Mouse (Mus musculus) limb, embryonic 11.5 days (tissue): ENCODE results near the gene Spsb4. TPM values are rescaled to one million over a fixed set of nuclear protein-coding genes. Genes with fewer than 3 reads are reported as not detected.

Source experiments
- ATAC-seq: fragments of 200-750 bp; cut with Nextera tagmentation; 2 replicates; pipeline ENCODE4 v1.8.0; 2017; ENCODE audit warnings: low read depth; ENCODE audit not compliant: insufficient number of reproducible peaks, low FRiP score, low TSS enrichment
- DNase-seq: peaks from one replicate; pipeline ENCODE4 v3.0.0-alpha.2; 2015; ENCODE audit warnings: low spot score
- H3K27ac ChIP-seq: fragments of 300-500 bp; sonication (generic); replicated peaks from 2 replicates; pipeline ENCODE4 v1.5.1; 2014; ENCODE audit warnings: low read depth, mild to moderate bottlenecking, low read length
- H3K27me3 ChIP-seq: fragments of 300-500 bp; sonication (generic); 2 replicates; pipeline ENCODE4 v1.6.1; 2014; ENCODE audit warnings: mild to moderate bottlenecking, low read length, mixed read lengths; ENCODE audit not compliant: control insufficient read depth, insufficient read depth
- H3K36me3 ChIP-seq: fragments of 300-500 bp; sonication (generic); 2 replicates; pipeline ENCODE4 v1.6.1; 2014; ENCODE audit warnings: mild to moderate bottlenecking, low read length, moderate library complexity, mixed read lengths; ENCODE audit not compliant: control insufficient read depth, insufficient read depth
- H3K4me1 ChIP-seq: fragments of 300-500 bp; sonication (generic); 2 replicates; pipeline ENCODE4 v1.6.1; 2014; ENCODE audit warnings: low read length, mixed read lengths; ENCODE audit not compliant: control insufficient read depth, insufficient read depth
- H3K4me2 ChIP-seq: fragments of 300-500 bp; sonication (generic); 2 replicates; pipeline ENCODE4 v1.6.1; 2014; ENCODE audit warnings: low read depth, mild to moderate bottlenecking, moderate library complexity; ENCODE audit not compliant: severe bottlenecking
- H3K4me3 ChIP-seq: fragments of 300-500 bp; sonication (generic); 2 replicates; pipeline ENCODE4 v1.5.1; 2014; ENCODE audit warnings: low read depth, low read length
- H3K9ac ChIP-seq: fragments of 300-500 bp; sonication (generic); 2 replicates; pipeline ENCODE4 v1.6.1; 2014; ENCODE audit warnings: mild to moderate bottlenecking, low read length
- H3K9me3 ChIP-seq: fragments of 300-500 bp; sonication (generic); 2 replicates; pipeline ENCODE4 v1.6.1; 2016; ENCODE audit warnings: low read length; ENCODE audit not compliant: control insufficient read depth
- WGBS: fragments of 180-500 bp; shearing (Covaris S2); extraction: QIAGEN DNeasy Blood & Tissue Kit; methylation state at CpG from one replicate; pipeline ENCODE4 v1.1.7; 2014; 5-methylcytosine and 5-hydroxymethylcytosine counted together
- polyA plus RNA-seq: library from polyadenylated mRNA; unstranded; fragments of >200 nt; fragmentation: Nextera tagmentation; extraction: Ambion mirVana; gene quantifications from 2 replicates; pipeline ENCODE4 v1.2.1, GENCODE M21; 2014

The Spsb4 gene
- polyA plus RNA-seq, 1 experiment from 2014 or later, result 44.5 TPM

DNA sequence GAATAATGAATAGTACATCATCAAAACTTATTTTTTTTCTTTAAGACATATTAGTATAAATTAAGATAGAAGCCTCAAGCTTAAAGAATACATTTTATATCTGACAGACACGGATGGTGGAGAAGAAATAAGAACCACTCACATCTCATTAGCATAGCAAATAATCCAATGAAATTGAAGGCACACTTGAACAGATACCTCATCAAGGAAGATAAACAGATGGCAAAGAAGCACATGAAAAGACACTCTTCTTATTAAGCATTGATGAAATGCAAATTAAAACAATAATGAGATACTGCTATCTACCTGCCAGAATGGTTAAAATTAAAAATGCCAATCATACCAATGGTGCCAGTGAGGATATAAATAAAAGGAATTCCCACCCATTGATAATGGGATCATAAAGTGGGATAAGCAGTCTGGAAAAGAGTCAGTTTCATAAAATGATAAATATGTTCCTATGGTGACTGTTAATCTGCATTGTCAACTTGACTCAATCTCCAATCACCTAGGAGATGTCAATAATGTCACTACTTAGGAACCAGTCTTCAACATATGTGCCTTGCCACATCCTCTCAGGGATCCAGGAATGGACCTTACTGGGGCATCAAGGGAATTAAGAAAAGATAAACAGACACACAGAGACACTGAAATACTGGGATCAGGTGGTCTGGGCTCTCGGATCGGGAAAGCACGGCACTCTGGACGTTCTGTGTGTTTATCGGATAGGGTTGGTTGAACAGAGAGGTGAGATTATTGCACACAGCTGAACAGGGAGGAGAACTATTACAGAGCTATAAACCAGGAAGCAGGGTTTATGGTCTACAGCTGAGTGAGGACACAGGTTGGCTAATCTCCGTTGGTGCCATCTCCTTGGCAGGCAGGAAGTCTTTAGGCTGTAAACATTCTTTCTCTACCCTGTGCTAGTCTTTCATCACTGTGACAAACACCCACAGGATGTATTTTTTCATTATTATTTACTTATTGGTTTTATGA, 114.0 kb downstream of the Spsb4 start:
- DNase-seq, result no peak
- no peak overlapping the region for H3K9ac ChIP-seq
- no peaks in the 10 kb centered on the region for H3K36me3 ChIP-seq
- no peak overlapping the region for H3K27ac ChIP-seq
- WGBS, result 73% methylated on average over 7 of the region's 7 CpGs
- no peak overlapping the region for H3K4me2 ChIP-seq
- no peaks in the 10 kb centered on the region for H3K4me1 ChIP-seq
- H3K27me3 ChIP-seq, result no peaks in the 10 kb centered on the region
- no peak overlapping the region for H3K4me3 ChIP-seq
- no peaks in the 10 kb centered on the region for H3K9me3 ChIP-seq
- ATAC-seq, result no peak

DNA sequence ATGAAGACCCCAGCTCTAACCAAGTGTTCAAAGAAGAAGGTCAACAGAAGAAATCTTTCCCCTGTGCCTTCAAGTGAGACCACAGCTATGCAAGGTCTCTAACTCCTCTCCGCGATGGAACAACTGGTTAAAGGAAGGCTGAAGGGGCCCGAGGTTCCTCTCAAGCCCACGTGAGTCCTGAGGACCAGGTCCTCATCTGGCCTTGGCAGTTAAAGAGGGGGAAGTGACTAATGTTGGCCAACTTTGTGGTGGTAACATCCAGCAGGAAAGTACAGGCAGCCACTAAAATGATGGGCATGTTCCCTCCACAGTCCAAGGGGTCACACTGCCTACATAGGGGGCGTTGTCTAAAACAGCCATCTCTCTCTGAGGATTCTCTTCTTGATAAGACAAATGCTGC, 118.9 kb downstream of the Spsb4 start:
- no peak overlapping the region for H3K4me2 ChIP-seq
- ATAC-seq (no peak), DNase-seq (no peak)
- no peak overlapping the region for H3K27ac ChIP-seq
- no peaks in the 10 kb centered on the region for H3K27me3 ChIP-seq
- no peak overlapping the region for H3K9ac ChIP-seq
- WGBS, result 74% methylated on average over 5 of the region's 5 CpGs
- no peaks in the 10 kb centered on the region for H3K4me1 ChIP-seq
- H3K36me3 ChIP-seq, result no peaks in the 10 kb centered on the region
- no peaks in the 10 kb centered on the region for H3K9me3 ChIP-seq
- no peak overlapping the region for H3K4me3 ChIP-seq

DNA sequence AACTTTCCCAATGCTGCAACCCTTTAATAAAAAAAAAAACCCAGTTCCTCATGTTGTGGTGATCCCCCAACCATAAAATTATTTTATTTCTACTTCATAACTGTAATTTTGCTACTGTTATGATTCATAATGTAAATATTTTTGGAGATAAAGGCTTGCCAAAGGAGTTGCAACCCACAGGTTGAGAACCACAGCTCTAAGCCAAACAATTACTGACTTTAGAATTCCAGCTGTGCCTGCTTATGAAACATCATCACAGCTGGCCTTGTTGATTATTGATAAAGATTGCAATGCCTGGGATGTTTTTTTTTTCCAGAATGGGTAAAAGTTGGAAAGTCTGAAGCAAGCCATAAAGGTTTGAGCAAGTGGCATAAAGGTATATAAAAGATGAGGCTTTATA, 119.6 kb downstream of the Spsb4 start:
- no peak overlapping the region for H3K4me2 ChIP-seq
- no peaks in the 10 kb centered on the region for H3K27me3 ChIP-seq
- H3K9ac ChIP-seq, result no peak overlapping the region
- ATAC-seq (no peak), DNase-seq (no peak)
- H3K27ac ChIP-seq, result no peak overlapping the region
- H3K9me3 ChIP-seq, result no peaks in the 10 kb centered on the region
- no peaks in the 10 kb centered on the region for H3K4me1 ChIP-seq
- no peak overlapping the region for H3K4me3 ChIP-seq
- H3K36me3 ChIP-seq, result no peaks in the 10 kb centered on the region

DNA sequence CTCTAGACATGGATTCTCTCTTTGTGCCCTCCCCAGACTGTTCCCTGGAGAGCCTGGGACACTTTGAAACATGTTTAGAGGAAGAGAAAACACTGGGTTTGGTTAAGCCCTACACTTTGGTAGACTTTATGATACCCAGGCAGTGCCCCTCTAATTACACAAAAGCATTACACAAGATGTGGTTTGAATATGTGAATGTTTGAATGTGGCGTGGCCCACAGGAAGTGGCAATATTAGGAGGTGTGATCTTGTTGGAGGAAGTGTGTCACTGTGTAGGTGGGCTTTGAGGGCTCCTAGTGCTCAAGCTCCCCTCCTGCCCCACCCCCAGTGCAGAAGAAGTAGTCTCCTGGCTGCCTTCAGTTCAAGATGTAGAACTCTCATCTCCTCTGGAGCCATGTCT, 122.0 kb downstream of the Spsb4 start:
- Histone ChIP-seq H3K9ac (no peak overlapping the region), H3K27me3 (no peaks in the 10 kb centered on the region), H3K4me1 (peaks cover 6% of the 10 kb centered on the region; the same call in 1 of the 2 replicates), H3K36me3 (no peaks in the 10 kb centered on the region), H3K27ac (no peak overlapping the region), H3K9me3 (no peaks in the 10 kb centered on the region), H3K4me3 (no peak overlapping the region), H3K4me2 (no peak overlapping the region)
- no peak for DNase-seq
- 90% methylated on average over 1 of the region's 1 CpGs for WGBS
- ATAC-seq, result no peak

DNA sequence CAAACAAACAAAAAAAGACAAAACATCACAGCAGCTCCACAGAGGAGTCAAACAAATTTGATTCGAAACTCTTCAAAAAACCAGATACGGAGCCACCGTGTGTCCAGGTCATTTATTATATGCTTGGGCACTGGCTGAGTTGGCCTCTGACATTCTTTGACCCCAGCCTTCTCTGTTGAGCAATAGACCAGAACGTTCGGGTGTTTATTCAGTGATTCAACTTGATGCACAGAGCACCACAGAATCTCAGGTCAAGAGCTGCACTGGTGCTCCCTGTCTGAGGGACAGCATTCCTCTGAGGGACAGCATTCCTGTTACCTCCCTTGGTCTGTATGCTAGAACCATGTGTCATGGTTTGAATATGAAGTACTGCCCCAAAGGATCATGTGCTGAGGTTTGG, 125.1 kb downstream of the Spsb4 start:
- Histone ChIP-seq H3K4me3 (no peak overlapping the region), H3K36me3 (no peaks in the 10 kb centered on the region), H3K4me1 (peaks cover 12% of the 10 kb centered on the region), H3K27ac (no peak overlapping the region), H3K27me3 (peaks cover 1% of the 10 kb centered on the region; the same call in 1 of the 2 replicates), H3K9ac (no peak overlapping the region), H3K9me3 (no peaks in the 10 kb centered on the region), H3K4me2 (no peak overlapping the region)
- DNase-seq, result no peak
- 68% methylated on average over 5 of the region's 5 CpGs for WGBS
- ATAC-seq, result no peak

Other genes with a start within 250 kb of the Spsb4 start
- gene Pxylp1, start 126.2 kb downstream of the Spsb4 start, polyA plus RNA-seq, result 15.5 and 15.9 TPM in 2 replicates
- 75.6 and 88.6 TPM in 2 replicates for gene Slc25a36, start 92.3 kb upstream of the Spsb4 start, polyA plus RNA-seq